Mouse (Mus musculus): ENCODE data around the gene Bdh1. TPM values are rescaled to one million over a fixed set of nuclear protein-coding genes. Genes with fewer than 3 reads are reported as not detected.
"Not testable (repeated sequence)": the region's sequence is repeated elsewhere in the genome, so short reads cannot be mapped to it uniquely, and the experiment has no call there.

Gene Bdh1
- polyA plus RNA-seq, 1 experiment from 2014 or later, result 67.7 TPM

DNA sequence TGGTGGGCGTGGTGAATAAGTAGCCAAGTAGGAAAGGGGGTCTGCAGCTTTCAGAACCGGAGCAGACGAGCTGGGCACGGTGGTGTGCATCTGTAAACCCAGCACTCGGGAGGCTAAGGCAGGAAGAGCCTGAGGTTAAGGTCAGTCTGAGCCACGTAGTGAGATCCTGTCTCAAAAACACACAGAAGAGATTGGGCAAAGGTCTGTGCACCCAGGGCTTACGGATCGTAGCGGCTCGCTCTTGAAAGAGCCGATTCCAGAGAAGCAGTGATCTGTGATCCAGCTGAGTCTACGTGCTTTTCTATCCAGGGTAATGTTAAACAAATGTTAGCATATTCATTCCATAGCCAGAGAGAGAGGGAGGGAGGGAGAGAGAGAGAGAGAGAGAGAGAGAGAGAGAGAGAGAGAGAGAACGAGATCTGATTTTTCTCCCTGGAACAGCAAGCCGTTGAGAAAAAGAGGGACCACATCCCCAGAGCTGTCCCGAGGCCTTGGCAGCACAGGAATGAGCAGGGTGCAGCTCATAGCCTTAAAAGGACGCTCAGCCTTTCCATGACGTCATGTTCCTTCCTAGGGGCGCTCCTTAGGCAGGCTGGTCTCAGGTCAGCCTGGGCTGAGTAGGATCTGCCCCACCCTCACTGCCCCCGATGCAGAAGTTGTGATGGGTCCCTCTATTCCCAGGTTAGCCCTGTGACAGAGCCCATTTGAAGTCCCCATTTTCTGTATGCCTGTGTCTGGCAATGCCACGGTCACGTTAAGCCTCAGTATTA lies 33.4 kb downstream of the Bdh1 start:
- ATAC-seq (ENCODE audit: low FRiP score, low read depth), result no peak
- H3K4me3 ChIP-seq, result no peak overlapping the region
- 84% methylated on average over 21 of the region's 21 CpGs for WGBS
- H3K4me2 ChIP-seq (replicated peaks), result no peak overlapping the region
- no peaks in the 10 kb centered on the region for H3K9me3 ChIP-seq
- H3K27me3 ChIP-seq (replicated peaks), result no peaks in the 10 kb centered on the region
- peaks cover 20% of the 10 kb centered on the region for H3K36me3 ChIP-seq
- no peak overlapping the region for H3K27ac ChIP-seq
- H3K4me1 ChIP-seq, result peaks cover 6% of the 10 kb centered on the region
- H3K9ac ChIP-seq, result no peak overlapping the region

DNA sequence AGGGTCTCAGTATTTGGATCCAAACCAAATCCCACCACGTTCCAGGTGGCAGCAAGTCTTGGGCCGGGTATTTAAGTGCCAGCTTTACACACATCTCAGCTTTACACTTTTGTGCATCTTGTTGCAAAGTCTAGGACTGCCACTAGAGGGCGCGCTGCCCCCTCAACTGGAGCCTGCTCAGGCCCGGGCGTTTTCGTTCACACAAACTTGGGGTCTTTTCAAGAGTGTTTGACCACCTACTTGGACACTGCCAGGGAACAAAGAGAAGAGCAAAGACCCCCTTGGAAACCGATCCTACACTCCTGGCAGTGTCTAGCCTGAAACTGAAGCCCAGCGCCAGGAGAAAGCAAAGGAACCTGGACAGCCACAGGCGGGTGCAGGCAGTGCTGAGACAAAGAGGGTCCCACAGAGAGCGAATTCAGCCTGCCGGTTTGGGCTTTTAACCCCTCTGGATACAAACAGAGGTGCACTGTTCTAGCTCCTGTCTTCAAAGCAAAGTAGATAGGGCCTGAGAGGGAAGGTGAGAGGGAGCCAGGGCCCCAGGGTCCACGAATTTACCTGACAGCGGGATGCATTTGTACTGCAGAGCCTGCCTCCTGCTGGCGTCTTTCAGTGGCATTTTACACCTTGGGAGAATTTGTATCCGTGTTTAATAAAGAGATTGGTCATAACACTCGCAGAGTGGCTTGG lies 36.3 kb downstream of the Bdh1 start:
- H3K27me3 ChIP-seq (replicated peaks), result no peaks in the 10 kb centered on the region
- H3K9ac ChIP-seq, result peak overlapping the region; percentile 58
- peak overlapping the region; percentile 30 for H3K4me3 ChIP-seq
- no peaks in the 10 kb centered on the region for H3K9me3 ChIP-seq
- no peak overlapping the region for H3K27ac ChIP-seq
- peak overlapping the region; percentile 60 for H3K4me2 ChIP-seq (replicated peaks)
- peaks cover 20% of the 10 kb centered on the region for H3K36me3 ChIP-seq
- peaks cover 6% of the 10 kb centered on the region for H3K4me1 ChIP-seq
- ATAC-seq (ENCODE audit: low FRiP score, low read depth), result peak; percentile 82
- 2% methylated on average over 17 of the region's 17 CpGs for WGBS

- H3K27me3 ChIP-seq (replicated peaks), result no peaks in the 10 kb centered on the region
- no peak overlapping the region for H3K4me3 ChIP-seq
- H3K4me2 ChIP-seq (replicated peaks), result no peak overlapping the region
- H3K27ac ChIP-seq, result no peak overlapping the region
- H3K36me3 ChIP-seq, result peaks cover 18% of the 10 kb centered on the region; the same call in 1 of the 2 replicates
- ATAC-seq (ENCODE audit: low FRiP score, low read depth), result no peak
- H3K9ac ChIP-seq, result no peak overlapping the region
- no peaks in the 10 kb centered on the region for H3K9me3 ChIP-seq
- WGBS, result 42% methylated on average over 10 of the region's 10 CpGs
- peaks cover 6% of the 10 kb centered on the region for H3K4me1 ChIP-seq
Observed at GRCm38 (mm10) chr16:31459968-31460461, 37.9 kb downstream of the Bdh1 start.

GRCm38 (mm10) chr16:31460506-31460905 lies 38.4 kb downstream of the Bdh1 start:
- WGBS, result 56% methylated on average over 13 of the region's 13 CpGs
- Histone ChIP-seq H3K27ac (no peak overlapping the region), H3K9me3 (no peaks in the 10 kb centered on the region), H3K4me3 (no peak overlapping the region), H3K27me3 (replicated peaks) (no peaks in the 10 kb centered on the region), H3K9ac (no peak overlapping the region), H3K4me1 (peaks cover 6% of the 10 kb centered on the region), H3K4me2 (replicated peaks) (no peak overlapping the region), H3K36me3 (peaks cover 13% of the 10 kb centered on the region; the same call in 1 of the 2 replicates)
- ATAC-seq (ENCODE audit: low FRiP score, low read depth), result no peak

DNA sequence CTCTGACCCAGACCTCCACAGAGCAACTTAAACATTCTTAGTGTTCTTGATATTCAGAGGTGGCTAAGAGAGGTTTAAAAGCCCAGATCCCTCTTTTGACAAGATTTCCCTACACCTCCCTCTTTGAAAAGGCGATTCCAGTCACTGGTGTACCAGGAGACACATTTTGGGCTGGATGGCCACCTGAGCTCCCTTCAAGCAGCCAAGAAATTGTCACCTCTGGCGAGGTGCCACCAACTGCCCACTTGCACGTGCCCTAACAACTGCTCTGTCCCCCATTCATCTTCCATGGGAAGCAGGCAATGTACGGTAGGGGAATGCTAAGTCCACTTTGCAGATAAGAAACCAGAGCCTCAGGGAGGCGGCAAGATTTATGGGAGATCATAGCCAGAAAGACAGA lies 39.0 kb downstream of the Bdh1 start:
- no peak overlapping the region for H3K27ac ChIP-seq
- H3K4me2 ChIP-seq (replicated peaks), result no peak overlapping the region
- no peaks in the 10 kb centered on the region for H3K27me3 ChIP-seq (replicated peaks)
- H3K4me1 ChIP-seq, result peaks cover 6% of the 10 kb centered on the region
- H3K4me3 ChIP-seq, result no peak overlapping the region
- ATAC-seq (ENCODE audit: low FRiP score, low read depth), result no peak
- no peak overlapping the region for H3K9ac ChIP-seq
- no peaks in the 10 kb centered on the region for H3K9me3 ChIP-seq
- peaks cover 9% of the 10 kb centered on the region; the same call in 1 of the 2 replicates for H3K36me3 ChIP-seq
- WGBS, result 76% methylated on average over 5 of the region's 5 CpGs

GRCm38 (mm10) chr16:31462113-31462687 lies 40.1 kb downstream of the Bdh1 start:
- Histone ChIP-seq H3K27me3 (replicated peaks) (no peaks in the 10 kb centered on the region), H3K27ac (no peak overlapping the region), H3K9ac (no peak overlapping the region), H3K4me1 (peaks cover 6% of the 10 kb centered on the region), H3K4me3 (no peak overlapping the region), H3K36me3 (no peaks in the 10 kb centered on the region), H3K4me2 (replicated peaks) (no peak overlapping the region), H3K9me3 (no peaks in the 10 kb centered on the region)
- no peak for ATAC-seq (ENCODE audit: low FRiP score, low read depth)
- WGBS, result 29% methylated on average over 12 of the region's 12 CpGs

GRCm38 (mm10) chr16:31464953-31465352 lies 42.9 kb downstream of the Bdh1 start:
- Histone ChIP-seq H3K27ac (no peak overlapping the region), H3K4me2 (replicated peaks) (no peak overlapping the region), H3K4me3 (no peak overlapping the region), H3K27me3 (replicated peaks) (no peaks in the 10 kb centered on the region), H3K36me3 (no peaks in the 10 kb centered on the region), H3K9ac (no peak overlapping the region), H3K9me3 (no peaks in the 10 kb centered on the region), H3K4me1 (no peaks in the 10 kb centered on the region)
- ATAC-seq (ENCODE audit: low FRiP score, low read depth), result no peak
- 90% methylated on average over 5 of the region's 5 CpGs for WGBS

DNA sequence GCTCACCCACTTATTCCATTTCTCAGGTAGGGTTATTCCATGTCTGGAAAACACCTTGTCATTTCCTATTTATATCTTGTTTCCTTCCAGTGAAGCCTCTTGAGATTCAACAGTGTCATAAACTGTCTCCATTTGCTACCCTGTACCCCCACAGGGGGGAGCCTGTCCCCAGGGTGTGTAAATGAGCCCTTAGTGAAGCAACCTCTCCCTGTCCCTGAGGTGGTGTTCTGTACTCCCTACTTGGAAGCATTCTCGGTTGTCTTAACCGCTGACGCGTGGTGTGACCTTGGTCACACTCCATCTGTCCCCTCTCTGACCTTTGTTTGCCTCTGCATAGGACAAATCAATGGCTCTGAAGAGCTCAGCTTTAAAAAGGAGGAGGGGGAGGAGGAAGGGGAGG lies 43.5 kb downstream of the Bdh1 start:
- no peaks in the 10 kb centered on the region for H3K36me3 ChIP-seq
- H3K27me3 ChIP-seq (replicated peaks), result no peaks in the 10 kb centered on the region
- H3K27ac ChIP-seq, result no peak overlapping the region
- ATAC-seq (ENCODE audit: low FRiP score, low read depth), result no peak
- WGBS, result 33% methylated on average over 4 of the region's 4 CpGs
- no peak overlapping the region for H3K4me2 ChIP-seq (replicated peaks)
- no peak overlapping the region for H3K4me3 ChIP-seq
- H3K4me1 ChIP-seq, result no peaks in the 10 kb centered on the region
- H3K9me3 ChIP-seq, result no peaks in the 10 kb centered on the region
- no peak overlapping the region for H3K9ac ChIP-seq

DNA sequence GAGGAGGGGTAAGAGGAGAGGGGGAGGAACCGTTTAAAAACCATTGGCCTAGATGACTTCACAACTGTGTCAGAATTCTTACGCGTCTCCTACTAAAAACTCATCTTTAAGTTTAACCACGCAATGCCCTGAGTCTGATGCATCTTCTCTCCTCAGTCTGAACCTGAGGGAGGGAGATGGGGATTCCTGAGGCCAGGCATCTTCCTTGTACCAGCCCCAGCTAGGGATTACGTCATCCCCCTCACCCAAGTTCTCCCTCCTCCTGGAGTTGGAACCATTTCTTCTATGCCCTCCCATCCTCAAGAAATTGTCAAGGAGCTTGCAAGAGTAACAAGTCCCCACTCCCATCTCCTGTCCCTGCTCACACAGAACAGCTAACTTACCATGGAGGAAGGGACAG lies 44.0 kb downstream of the Bdh1 start:
- Histone ChIP-seq H3K27ac (no peak overlapping the region), H3K4me2 (replicated peaks) (no peak overlapping the region), H3K27me3 (replicated peaks) (no peaks in the 10 kb centered on the region), H3K4me1 (no peaks in the 10 kb centered on the region), H3K9me3 (no peaks in the 10 kb centered on the region), H3K36me3 (no peaks in the 10 kb centered on the region), H3K9ac (no peak overlapping the region), H3K4me3 (no peak overlapping the region)
- WGBS, result 89% methylated on average over 5 of the region's 5 CpGs
- ATAC-seq (ENCODE audit: low FRiP score, low read depth), result no peak

- WGBS, result 90% methylated on average over 4 of the region's 4 CpGs
- H3K27me3 ChIP-seq (replicated peaks); H3K9me3 ChIP-seq; H3K27ac ChIP-seq; H3K36me3 ChIP-seq; H3K9ac ChIP-seq; H3K4me2 ChIP-seq (replicated peaks); H3K4me1 ChIP-seq; H3K4me3 ChIP-seq; ATAC-seq (ENCODE audit: low FRiP score, low read depth): not testable (repeated sequence)
Observed at GRCm38 (mm10) chr16:31470819-31471218, 48.7 kb downstream of the Bdh1 start.

DNA sequence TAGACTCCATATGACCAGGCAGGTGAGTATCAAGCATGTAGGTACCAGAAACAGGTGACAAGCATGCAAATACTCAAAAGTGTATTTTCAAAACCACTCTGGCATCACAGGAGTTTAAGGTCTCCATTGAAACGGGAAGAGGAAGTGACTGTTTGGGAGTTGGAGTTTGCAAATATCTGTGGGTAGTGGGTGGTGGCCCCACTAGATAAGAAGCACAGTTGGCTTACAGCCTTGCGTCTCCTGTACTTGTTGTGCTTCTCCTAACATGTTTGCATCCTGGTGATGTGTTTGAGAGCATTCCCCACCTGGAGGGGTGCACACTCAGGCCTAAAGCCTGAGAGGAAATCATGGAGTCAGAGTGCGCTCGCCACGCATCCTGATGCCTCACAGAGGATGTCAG lies 49.9 kb downstream of the Bdh1 start:
- Histone ChIP-seq H3K4me1 (peaks cover 8% of the 10 kb centered on the region), H3K4me2 (replicated peaks) (no peak overlapping the region), H3K4me3 (no peak overlapping the region), H3K27ac (no peak overlapping the region), H3K36me3 (no peaks in the 10 kb centered on the region), H3K9ac (no peak overlapping the region), H3K27me3 (replicated peaks) (no peaks in the 10 kb centered on the region), H3K9me3 (no peaks in the 10 kb centered on the region)
- WGBS, result 91% methylated on average over 5 of the region's 5 CpGs
- ATAC-seq (ENCODE audit: low FRiP score, low read depth), result no peak

DNA sequence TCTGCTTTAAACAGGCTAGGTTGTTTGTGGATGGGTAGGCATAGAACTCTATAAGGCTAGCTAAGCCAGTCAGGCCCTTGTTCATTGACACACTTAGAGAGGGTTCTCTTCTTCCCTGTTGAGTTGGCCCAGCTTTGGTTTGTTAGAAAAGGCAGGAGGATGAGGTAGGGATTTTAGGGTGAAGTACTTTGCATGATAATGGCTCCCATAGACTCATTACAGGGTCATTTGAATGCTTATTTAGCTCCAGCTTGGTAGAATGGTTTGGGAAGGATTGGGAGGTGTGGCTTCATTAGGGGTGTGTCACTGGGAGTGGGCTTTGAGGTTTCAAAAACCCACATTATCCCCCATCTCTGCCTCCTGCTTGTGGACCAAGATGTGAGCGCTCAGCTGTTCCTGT lies 51.1 kb downstream of the Bdh1 start:
- Histone ChIP-seq H3K4me2 (replicated peaks) (no peak overlapping the region), H3K27ac (no peak overlapping the region), H3K9me3 (no peaks in the 10 kb centered on the region), H3K27me3 (replicated peaks) (no peaks in the 10 kb centered on the region), H3K36me3 (no peaks in the 10 kb centered on the region), H3K4me3 (no peak overlapping the region), H3K4me1 (peaks cover 8% of the 10 kb centered on the region), H3K9ac (no peak overlapping the region)
- ATAC-seq (ENCODE audit: low FRiP score, low read depth), result no peak
- 97% methylated on average over 1 of the region's 1 CpGs for WGBS
